Comparison of ENCODE assay signal across 7 mouse cellular contexts in the genomic region with DNA sequence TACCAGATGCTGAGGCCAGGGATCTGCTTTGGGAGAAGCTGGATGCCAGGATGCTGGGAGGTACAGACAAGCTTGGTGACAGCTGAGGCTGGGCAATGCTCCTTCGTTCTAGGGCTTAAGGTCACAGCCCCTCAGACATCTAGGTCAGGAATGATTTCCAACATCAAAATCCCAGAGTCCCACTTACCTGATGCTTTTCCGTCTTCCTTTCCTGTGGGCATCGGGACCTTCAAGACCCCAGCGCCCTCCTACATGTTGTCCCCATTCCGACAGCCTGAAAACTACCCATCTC. TPM values are rescaled to one million over a fixed set of nuclear protein-coding genes. Genes with fewer than 3 reads are reported as not detected.
DNase-seq lines count a peak whose midpoint lies in the region; ATAC-seq and TF ChIP-seq lines count a peak whose summit lies in the region.

TSS of gene Erg (minus strand) at position 283 of the 292 bp plus-strand sequence.

- peak within 1 kb of the TSS; percentile 43; the same call in 1 of the 2 replicates for H3K9ac ChIP-seq in heart, embryonic 15.5 days
- no peak within 1 kb of the TSS for H3K9ac ChIP-seq in liver, embryonic 14.5 days (replicated peaks)

- H3K36me3 ChIP-seq in heart, embryonic 15.5 days, result no peaks in the 10 kb centered on the region
- H3K36me3 ChIP-seq in liver, embryonic 14.5 days (replicated peaks; ENCODE audit: control insufficient read depth, insufficient read depth, low read depth), result no peaks in the 10 kb centered on the region

- H3K4me3 ChIP-seq in heart, embryonic 15.5 days, result peak within 1 kb of the TSS; percentile 49
- H3K4me3 ChIP-seq in liver, embryonic 14.5 days (ENCODE audit: insufficient read depth in 1 of 2, low read depth in 2 of 2, low read length in 2 of 2), result no peak within 1 kb of the TSS
- no peak within 1 kb of the TSS for H3K4me3 ChIP-seq in cerebellum, adult 2 months (replicated peaks; ENCODE audit: insufficient read depth, low read depth, low read length)

- DNase-seq in adrenal gland, postnatal 10 days, result no peak
- DNase-seq in liver, embryonic 14.5 days (ENCODE audit: low read depth in 3 of 3, low spot score in 3 of 3), result no peak
- DNase-seq in yolk sac, embryonic 10.5 days (ENCODE audit: low spot score), result no peak
- DNase-seq in cerebellum, adult 2 months, result no peak
- no peak for DNase-seq in frontal cortex, postnatal 14 days (ENCODE audit: low spot score in 2 of 2)

- peaks cover 12% of the 10 kb centered on the region for H3K4me1 ChIP-seq in heart, embryonic 15.5 days (replicated peaks)
- 0 out of 4 replicates have a peak, but pooled peaks cover 0 to 2% of the 10 kb centered on the region in 2 experiments for H3K4me1 ChIP-seq in liver, embryonic 14.5 days (replicated peaks; ENCODE audit: control insufficient read depth in 2 of 2, insufficient read depth in 2 of 2, low read length in 1 of 2)
- no peaks in the 10 kb centered on the region for H3K4me1 ChIP-seq in cerebellum, adult 2 months (ENCODE audit: control insufficient read depth, insufficient read depth, low read length)

- TF ChIP-seq CTCF in liver, embryonic 14.5 days (IDR thresholded peaks at IDR 0.05; ENCODE audit: low read depth), result no peak
- TF ChIP-seq CTCF in cerebellum, adult 2 months (IDR thresholded peaks at IDR 0.05; ENCODE audit: borderline replicate concordance, insufficient read depth, low read depth, low read length), result no peak

- WGBS in heart, embryonic 15.5 days, result 8% methylated on average over 5 of the region's 5 CpGs
- WGBS in liver, embryonic 14.5 days (ENCODE audit: insufficient replicate concordance), result 5% methylated on average over 5 of the region's 5 CpGs
- 4% methylated on average over 5 of the region's 5 CpGs for WGBS in cerebellum, adult 2 months

- no peak for TF ChIP-seq EP300 in liver, embryonic 14.5 days (IDR thresholded peaks at IDR 0.05; ENCODE audit: low read depth)

- ATAC-seq in common myeloid progenitor, adult 5-6 weeks (replicated peaks; ENCODE audit: low read depth, poor library complexity, severe bottlenecking), result no peak
- ATAC-seq in heart, embryonic 15.5 days (replicated peaks; ENCODE audit: insufficient number of reproducible peaks, insufficient read depth, low FRiP score, low read depth), result no peak
- no peak for ATAC-seq in liver, embryonic 14.5 days (ENCODE audit: insufficient read depth)

- no peak for TF ChIP-seq POLR2A in cerebellum, adult 2 months (IDR thresholded peaks at IDR 0.05; ENCODE audit: borderline replicate concordance, insufficient read depth, low read length)

- H3K9me3 ChIP-seq in heart, embryonic 15.5 days (replicated peaks), result no peaks in the 10 kb centered on the region
- no peaks in the 10 kb centered on the region for H3K9me3 ChIP-seq in liver, embryonic 14.5 days (ENCODE audit: control insufficient read depth, low read length)

- H3K4me2 ChIP-seq in heart, embryonic 15.5 days, result peak within 1 kb of the TSS; percentile 82
- peak within 1 kb of the TSS; percentile 37 for H3K4me2 ChIP-seq in liver, embryonic 14.5 days (ENCODE audit: low read depth)

- peaks cover 63% of the 10 kb centered on the region for H3K27me3 ChIP-seq in heart, embryonic 15.5 days
- H3K27me3 ChIP-seq in liver, embryonic 14.5 days (ENCODE audit: control insufficient read depth, insufficient read depth, low read length), result peaks cover 34% of the 10 kb centered on the region
- H3K27me3 ChIP-seq in cerebellum, adult 2 months (ENCODE audit: control insufficient read depth, insufficient read depth, low read length), result no peaks in the 10 kb centered on the region; the same call in 1 of the 2 replicates

- H3K27ac ChIP-seq in heart, embryonic 15.5 days, result no peak within 1 kb of the TSS
- H3K27ac ChIP-seq in liver, embryonic 14.5 days, result no peak within 1 kb of the TSS
- no peak within 1 kb of the TSS for H3K27ac ChIP-seq in cerebellum, adult 2 months (ENCODE audit: insufficient read depth, low read length)

RNA-seq across cellular contexts. Expression of gene Erg, which starts in this region (rescaled TPM):
- total RNA-seq in adrenal gland, postnatal 10 days (2021), result 10 to 100 TPM; 27.5 to 29.6 TPM
- total RNA-seq in common myeloid progenitor, adult 5-6 weeks (2017), result 118 and 128 TPM in 2 replicates
- polyA plus RNA-seq in heart, embryonic 15.5 days (2015; fragmentation: Nextera tagmentation; extraction: Ambion mirVana), result 5.4 and 8.3 TPM in 2 replicates
- 2.8 TPM in 2 replicates for polyA plus RNA-seq in liver, embryonic 14.5 days (2012; rRNA removed)
- 0.47 and 0.61 TPM in 2 replicates for polyA plus RNA-seq in liver, embryonic 14.5 days (2014; fragmentation: Nextera tagmentation; extraction: Ambion mirVana)
- polyA plus RNA-seq in cerebellum, adult 2 months (2012; rRNA removed), result 4.9 and 6.6 TPM in 2 replicates
